Mouse (Mus musculus): ENCODE data around the gene Zfp579.

The Zfp579 gene

GRCm38 (mm10) chr7:4964272-4964671 lies 31.7 kb downstream of the Zfp579 start, which contains the start of gene Sbk2:
Gene Sbk2 (minus strand): TSS chr7:4964406.
- in situ Hi-C loops (cut with MboI, MseI), result no loop called here

- in situ Hi-C loops (cut with MboI, MseI), result no loop called here
Measured at GRCm38 (mm10) chr7:4963527-4963926, 32.4 kb downstream of the Zfp579 start.

- in situ Hi-C loops (cut with MboI, MseI), result no loop called here
Measured at GRCm38 (mm10) chr7:4957361-4957760, 38.6 kb downstream of the Zfp579 start.

GRCm38 (mm10) chr7:4953815-4954445 lies 42.0 kb downstream of the Zfp579 start:
- in situ Hi-C loops (cut with MboI, MseI), result no loop called here

GRCm38 (mm10) chr7:4950561-4951342 lies 45.2 kb downstream of the Zfp579 start:
- in situ Hi-C loops (cut with MboI, MseI), result no loop called here

- in situ Hi-C loops (cut with MboI, MseI), result no loop called here
Measured at GRCm38 (mm10) chr7:4948386-4948785, 47.6 kb downstream of the Zfp579 start.

GRCm38 (mm10) chr7:4947855-4948254 lies 48.1 kb downstream of the Zfp579 start:
- in situ Hi-C loops (cut with MboI, MseI), result no loop called here

- in situ Hi-C loops (cut with MboI, MseI), result loop anchor here (5.0 kb wide), 1 partner anchor 109 kb away; the partner anchor contains the start of gene Zfp580 (in 2 of the 2)
Measured at GRCm38 (mm10) chr7:4943223-4943815, 52.6 kb downstream of the Zfp579 start.

- in situ Hi-C loops (cut with MboI, MseI), result loop anchor here (5.0 kb wide), 1 partner anchor 110 kb away; the partner anchor contains the start of gene Zfp580 (in 2 of the 2)
Measured at GRCm38 (mm10) chr7:4942673-4943072, 53.3 kb downstream of the Zfp579 start.

- in situ Hi-C loops (cut with MboI, MseI), result loop anchor here (5.0 kb wide), 1 partner anchor 112 kb away; the partner anchor contains the start of gene Zfp580 (in 2 of the 2)
Measured at GRCm38 (mm10) chr7:4940068-4940479, 55.9 kb downstream of the Zfp579 start.

GRCm38 (mm10) chr7:4938456-4938855 lies 57.5 kb downstream of the Zfp579 start:
- in situ Hi-C loops (cut with MboI, MseI), result no loop called here

GRCm38 (mm10) chr7:4937392-4937791 lies 58.6 kb downstream of the Zfp579 start:
- in situ Hi-C loops (cut with MboI, MseI), result no loop called here

GRCm38 (mm10) chr7:4936832-4937231 lies 59.1 kb downstream of the Zfp579 start:
- in situ Hi-C loops (cut with MboI, MseI), result no loop called here

- in situ Hi-C loops (cut with MboI, MseI), result no loop called here
Measured at GRCm38 (mm10) chr7:4934160-4934914, 61.6 kb downstream of the Zfp579 start.
